Mouse (Mus musculus) hindbrain, embryonic 14.5 days (tissue): ENCODE measurements around the gene Aebp1. TPM values are rescaled to one million over a fixed set of nuclear protein-coding genes. Genes with fewer than 3 reads are reported as not detected.
A peak's percentile ranks its signal among the peaks of the same experiment; 100 is the strongest.

Source experiments
- ATAC-seq: fragments of 200-750 bp; cut with Nextera tagmentation; 2 replicates; pipeline ENCODE4 v1.8.0; 2017; ENCODE audit warnings: moderate number of reproducible peaks, mild to moderate bottlenecking, moderate TSS enrichment, moderate library complexity; ENCODE audit not compliant: low FRiP score
- DNase-seq: peaks from one replicate; pipeline ENCODE4 v3.0.0-alpha.2; 2015; ENCODE audit warnings: low spot score
- H3K27ac ChIP-seq: fragments of 300-500 bp; sonication (generic); 2 replicates; pipeline ENCODE4 v1.5.1; 2014; ENCODE audit warnings: mild to moderate bottlenecking, moderate library complexity
- H3K27me3 ChIP-seq: fragments of 300-500 bp; sonication (generic); 2 replicates; pipeline ENCODE4 v1.6.1; 2014; ENCODE audit warnings: mild to moderate bottlenecking, low read length, mixed read lengths; ENCODE audit not compliant: control insufficient read depth, insufficient read depth
- H3K36me3 ChIP-seq: fragments of 300-500 bp; sonication (generic); replicated peaks from 2 replicates; pipeline ENCODE4 v1.6.1; 2014; ENCODE audit not compliant: control insufficient read depth, insufficient read depth
- H3K4me1 ChIP-seq: fragments of 300-500 bp; sonication (generic); replicated peaks from 2 replicates; pipeline ENCODE4 v1.6.1; 2014; ENCODE audit warnings: antibody characterized with exemption, low read length, mixed read lengths; ENCODE audit not compliant: control insufficient read depth, insufficient read depth
- H3K4me2 ChIP-seq: fragments of 300-500 bp; sonication (generic); replicated peaks from 2 replicates; pipeline ENCODE4 v1.6.1; 2014; ENCODE audit warnings: mild to moderate bottlenecking, moderate library complexity
- H3K4me3 ChIP-seq: fragments of 300-500 bp; sonication (generic); replicated peaks from 2 replicates; pipeline ENCODE4 v1.5.1; 2014; ENCODE audit warnings: mild to moderate bottlenecking, low read length
- H3K9ac ChIP-seq: fragments of 300-500 bp; sonication (generic); 2 replicates; pipeline ENCODE4 v1.6.1; 2014
- H3K9me3 ChIP-seq: fragments of 300-500 bp; sonication (generic); 2 replicates; pipeline ENCODE4 v1.6.1; 2016; ENCODE audit warnings: low read length; ENCODE audit not compliant: control insufficient read depth
- WGBS: fragments of 180-500 bp; shearing (Covaris S2); extraction: QIAGEN DNeasy Blood & Tissue Kit; methylation state at CpG from one replicate; pipeline ENCODE4 v1.1.7; 2014; 5-methylcytosine and 5-hydroxymethylcytosine counted together
- polyA plus RNA-seq: library from polyadenylated mRNA; unstranded; fragments of >200 nt; fragmentation: Nextera tagmentation; extraction: Ambion mirVana; gene quantifications from 2 replicates; pipeline ENCODE4 v1.2.1, GENCODE M21; 2014

Gene Aebp1
- polyA plus RNA-seq, 1 experiment from 2014 or later, result 24.4 TPM

GRCm38 (mm10) chr11:5851021-5851736, 10.6 kb upstream of the Aebp1 start:
- 63% methylated on average over 4 of the region's 4 CpGs for WGBS
- Histone ChIP-seq H3K27ac (no peak overlapping the region), H3K36me3 (no peaks in the 10 kb centered on the region), H3K9me3 (no peaks in the 10 kb centered on the region), H3K9ac (no peak overlapping the region), H3K4me1 (no peaks in the 10 kb centered on the region), H3K4me3 (no peak overlapping the region), H3K27me3 (no peaks in the 10 kb centered on the region), H3K4me2 (no peak overlapping the region)
- DNase-seq (no peak), ATAC-seq (no peak)

DNA sequence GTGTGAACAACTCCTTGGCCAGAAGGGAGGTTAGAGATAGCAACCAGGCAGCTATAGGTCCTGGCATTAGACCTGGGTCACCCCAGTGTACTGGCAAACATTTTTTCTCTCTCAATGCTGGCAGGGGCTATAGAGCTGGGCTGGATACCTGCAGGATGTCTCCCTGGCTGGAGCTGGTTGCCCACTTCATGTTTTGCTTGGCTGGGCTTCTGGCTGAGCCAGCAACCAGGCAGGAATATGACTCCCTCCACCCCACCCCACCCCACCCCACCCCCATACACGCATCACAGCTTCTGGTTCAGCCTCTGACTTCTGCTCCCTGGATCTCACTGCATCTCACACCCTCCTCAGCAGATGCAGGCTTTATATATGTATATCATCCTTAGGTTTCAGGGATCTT, 9.4 kb upstream of the Aebp1 start:
- WGBS, result 39% methylated on average over 1 of the region's 1 CpGs

GRCm38 (mm10) chr11:5855481-5855880, 6.3 kb upstream of the Aebp1 start:
- Histone ChIP-seq H3K4me2 (no peak overlapping the region), H3K27ac (no peak overlapping the region), H3K4me3 (no peak overlapping the region), H3K27me3 (peaks cover 5% of the 10 kb centered on the region), H3K4me1 (no peaks in the 10 kb centered on the region), H3K36me3 (no peaks in the 10 kb centered on the region), H3K9ac (no peak overlapping the region), H3K9me3 (no peaks in the 10 kb centered on the region)
- ATAC-seq, result no peak
- DNase-seq, result peak; percentile 47

More for the DNA sequence above, 9.4 kb upstream of the Aebp1 start:
- H3K9ac ChIP-seq, result no peak overlapping the region
- no peak for DNase-seq
- ATAC-seq, result no peak
- H3K9me3 ChIP-seq, result no peaks in the 10 kb centered on the region
- H3K27me3 ChIP-seq, result no peaks in the 10 kb centered on the region
- no peaks in the 10 kb centered on the region for H3K36me3 ChIP-seq
- H3K4me1 ChIP-seq, result no peaks in the 10 kb centered on the region
- H3K27ac ChIP-seq, result no peak overlapping the region
- no peak overlapping the region for H3K4me2 ChIP-seq
- no peak overlapping the region for H3K4me3 ChIP-seq

GRCm38 (mm10) chr11:5855902-5856301, 5.8 kb upstream of the Aebp1 start:
- Histone ChIP-seq H3K9ac (0 out of 2 replicates have a peak overlapping the region, but pooled peaks have one; percentile 31), H3K27me3 (peaks cover 9% of the 10 kb centered on the region), H3K4me3 (no peak overlapping the region), H3K27ac (no peak overlapping the region), H3K9me3 (no peaks in the 10 kb centered on the region), H3K36me3 (no peaks in the 10 kb centered on the region), H3K4me2 (no peak overlapping the region), H3K4me1 (no peaks in the 10 kb centered on the region)
- ATAC-seq, result peak; percentile 31; the same call in 1 of the 2 replicates
- no peak for DNase-seq
- WGBS, result 34% methylated on average over 7 of the region's 7 CpGs

GRCm38 (mm10) chr11:5856479-5857130, 5.1 kb upstream of the Aebp1 start:
- 76% methylated on average over 8 of the region's 8 CpGs for WGBS
- H3K27ac ChIP-seq, result no peak overlapping the region

DNA sequence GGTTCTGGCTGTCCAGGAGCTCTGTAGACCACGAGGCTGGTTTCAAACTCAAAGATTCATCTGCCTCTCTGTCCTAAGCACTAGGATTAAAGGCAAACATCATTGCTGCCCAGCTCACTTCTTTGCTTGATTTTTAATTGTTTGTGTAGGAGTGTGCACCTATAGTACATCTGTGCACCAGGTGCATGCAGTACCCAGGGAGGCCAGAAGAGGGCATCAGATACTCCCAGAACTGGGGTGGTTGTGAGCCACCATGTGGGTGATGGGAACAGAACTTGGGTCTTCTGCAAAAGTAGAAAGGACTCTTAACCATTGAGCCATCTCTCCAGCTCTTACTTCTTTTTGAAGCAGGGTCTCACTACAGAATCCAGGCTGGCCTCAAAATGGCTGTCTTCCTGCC, 3.0 kb upstream of the Aebp1 start:
- H3K4me1 ChIP-seq, result 0 out of 2 replicates have a peak, but pooled peaks cover 6% of the 10 kb centered on the region
- peaks cover 35% of the 10 kb centered on the region for H3K27me3 ChIP-seq
- no peak overlapping the region for H3K9ac ChIP-seq
- 90% methylated on average over 1 of the region's 1 CpGs for WGBS
- no peak overlapping the region for H3K27ac ChIP-seq
- no peak overlapping the region for H3K4me2 ChIP-seq
- no peaks in the 10 kb centered on the region for H3K9me3 ChIP-seq
- no peak overlapping the region for H3K4me3 ChIP-seq
- no peaks in the 10 kb centered on the region for H3K36me3 ChIP-seq
- ATAC-seq (no peak), DNase-seq (no peak)

More at GRCm38 (mm10) chr11:5856479-5857130, 5.1 kb upstream of the Aebp1 start:
- ATAC-seq (no peak), DNase-seq (no peak)
- peaks cover 16% of the 10 kb centered on the region for H3K27me3 ChIP-seq
- 0 out of 2 replicates have a peak, but pooled peaks cover 3% of the 10 kb centered on the region for H3K4me1 ChIP-seq
- no peaks in the 10 kb centered on the region for H3K9me3 ChIP-seq
- H3K9ac ChIP-seq, result no peak overlapping the region
- H3K4me2 ChIP-seq, result no peak overlapping the region
- H3K36me3 ChIP-seq, result no peaks in the 10 kb centered on the region
- no peak overlapping the region for H3K4me3 ChIP-seq

GRCm38 (mm10) chr11:5859883-5860550, 1.7 kb upstream of the Aebp1 start:
- H3K36me3 ChIP-seq, result no peaks in the 10 kb centered on the region
- ATAC-seq, result no peak

GRCm38 (mm10) chr11:5860639-5861038, 1.1 kb upstream of the Aebp1 start:
- WGBS, result 54% methylated on average over 6 of the region's 6 CpGs
- Histone ChIP-seq H3K9me3 (no peaks in the 10 kb centered on the region), H3K9ac (no peak overlapping the region), H3K4me2 (no peak overlapping the region), H3K36me3 (no peaks in the 10 kb centered on the region), H3K4me1 (0 out of 2 replicates have a peak, but pooled peaks cover 6% of the 10 kb centered on the region), H3K4me3 (no peak overlapping the region), H3K27me3 (peaks cover 35% of the 10 kb centered on the region), H3K27ac (no peak overlapping the region)
- DNase-seq (no peak), ATAC-seq (no peak)

More at GRCm38 (mm10) chr11:5859883-5860550, 1.7 kb upstream of the Aebp1 start:
- 83% methylated on average over 13 of the region's 13 CpGs for WGBS
- Histone ChIP-seq H3K27ac (no peak overlapping the region), H3K4me2 (no peak overlapping the region), H3K4me1 (0 out of 2 replicates have a peak, but pooled peaks cover 6% of the 10 kb centered on the region), H3K9ac (no peak overlapping the region), H3K9me3 (no peaks in the 10 kb centered on the region), H3K27me3 (peaks cover 35% of the 10 kb centered on the region), H3K4me3 (no peak overlapping the region)
- DNase-seq, result no peak

DNA sequence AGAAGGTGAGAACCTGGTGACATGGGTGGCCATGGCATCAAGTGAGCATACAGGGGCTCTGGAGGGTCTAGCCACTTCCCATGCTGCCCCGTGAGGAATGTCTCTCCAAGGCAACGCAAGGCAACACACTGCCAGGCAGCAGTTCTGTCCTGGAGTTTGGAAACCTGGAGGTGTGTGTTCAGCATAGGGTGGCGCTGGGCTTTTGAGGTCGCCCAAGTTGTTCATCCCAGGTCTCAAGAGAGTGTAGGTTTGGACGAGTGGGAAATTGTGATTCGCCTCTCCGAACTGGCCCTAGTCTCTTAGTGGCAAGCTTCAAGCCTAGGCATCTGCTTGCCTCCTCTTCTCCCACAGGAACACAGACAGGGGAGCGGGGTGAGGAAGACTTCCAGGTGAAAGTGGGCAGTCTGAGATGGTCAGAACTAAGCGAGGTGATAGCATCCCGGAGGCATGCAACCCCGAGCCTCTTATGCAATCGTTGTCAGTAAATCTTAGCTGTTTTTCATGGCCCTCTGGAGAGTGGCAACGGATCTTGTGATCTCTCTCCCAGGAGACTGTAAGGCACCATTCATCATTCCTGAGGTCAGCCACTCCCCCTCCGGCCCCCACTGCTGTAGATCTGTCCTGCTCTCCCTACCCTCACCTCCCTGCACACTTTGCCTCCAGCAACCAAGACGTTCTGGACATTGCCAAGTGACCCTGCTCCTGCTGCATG, 803 bp downstream of the Aebp1 start:
- WGBS, result 23% methylated on average over 15 of the region's 15 CpGs
- DNase-seq (no peak), ATAC-seq (no peak)
- Histone ChIP-seq H3K27ac (no peak overlapping the region), H3K9ac (no peak overlapping the region), H3K4me2 (peak overlapping the region; percentile 51), H3K4me3 (peak overlapping the region; percentile 31), H3K27me3 (peaks cover 35% of the 10 kb centered on the region), H3K36me3 (no peaks in the 10 kb centered on the region), H3K4me1 (0 out of 2 replicates have a peak, but pooled peaks cover 6% of the 10 kb centered on the region), H3K9me3 (no peaks in the 10 kb centered on the region)
